Mouse (Mus musculus) right cerebral cortex, postnatal 4 days (tissue): Measurements from ENCODE around the gene Cnot11.

Experiments used
- DNase-seq: peaks from one replicate; pipeline ENCODE4 v3.0.0-alpha.2; 2022

The Cnot11 gene

DNA sequence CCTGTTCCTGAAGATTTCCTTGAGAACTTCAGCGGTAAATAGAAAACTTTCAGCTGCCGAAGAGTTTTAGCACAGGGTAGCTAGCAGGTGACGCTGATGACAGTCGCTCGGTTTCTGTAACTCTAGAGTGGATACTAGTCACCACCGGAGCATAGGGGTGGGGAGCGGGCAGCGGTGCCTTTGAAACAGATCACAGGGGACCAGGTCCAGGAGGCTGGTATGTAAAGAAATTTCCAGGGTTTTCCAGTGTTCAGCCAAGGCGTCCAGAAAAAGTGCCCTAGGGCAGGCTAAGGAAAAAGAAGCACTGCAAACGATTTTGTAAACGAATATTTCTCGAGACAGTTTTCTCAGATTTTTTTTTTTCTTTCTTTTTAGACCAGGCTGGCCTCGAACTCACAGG, at the start of gene Cnot11:
Cnot11 (plus strand) TSS at position 162 of the 400 bp plus-strand sequence.
- DNase-seq: no peak

DNA sequence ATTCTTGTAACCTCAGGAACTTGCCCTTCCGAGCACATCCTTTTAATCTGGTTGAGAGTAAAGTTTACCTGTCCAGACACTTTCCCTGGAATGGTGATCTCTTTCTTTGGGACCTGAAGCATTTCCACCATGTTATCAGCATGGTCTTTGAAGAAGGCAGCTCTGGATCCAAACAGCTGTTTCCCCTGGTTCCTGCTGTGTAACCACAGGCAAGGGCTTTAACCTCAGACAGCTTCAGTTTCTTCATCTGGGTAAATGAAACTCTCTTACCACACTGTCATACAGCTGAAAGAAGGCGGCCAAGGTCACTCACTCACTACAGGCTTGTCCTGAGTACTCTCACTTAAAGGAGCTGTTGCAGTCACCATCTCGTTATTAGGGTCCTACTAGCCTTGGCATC, 47.4 kb upstream of the Cnot11 start:
- DNase-seq: no peak

DNA sequence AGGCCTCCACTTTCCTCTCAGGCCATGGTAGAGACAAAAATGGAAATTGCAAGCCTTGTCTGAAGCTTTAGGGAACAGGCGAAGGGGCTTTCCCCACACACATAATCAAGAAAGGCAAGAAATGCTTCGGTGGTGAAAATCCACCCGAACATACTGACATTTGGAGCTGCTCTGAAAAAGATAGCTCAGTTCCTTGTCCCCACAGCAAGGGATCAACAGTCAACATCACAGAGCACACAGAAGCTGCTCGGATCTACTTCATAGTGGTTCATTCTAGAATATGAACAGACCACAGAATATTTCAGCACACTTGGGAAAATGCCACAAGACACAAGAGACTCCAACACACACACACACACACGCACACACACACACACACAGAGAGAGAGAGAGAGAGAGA, 41.6 kb upstream of the Cnot11 start:
- DNase-seq: no peak

DNA sequence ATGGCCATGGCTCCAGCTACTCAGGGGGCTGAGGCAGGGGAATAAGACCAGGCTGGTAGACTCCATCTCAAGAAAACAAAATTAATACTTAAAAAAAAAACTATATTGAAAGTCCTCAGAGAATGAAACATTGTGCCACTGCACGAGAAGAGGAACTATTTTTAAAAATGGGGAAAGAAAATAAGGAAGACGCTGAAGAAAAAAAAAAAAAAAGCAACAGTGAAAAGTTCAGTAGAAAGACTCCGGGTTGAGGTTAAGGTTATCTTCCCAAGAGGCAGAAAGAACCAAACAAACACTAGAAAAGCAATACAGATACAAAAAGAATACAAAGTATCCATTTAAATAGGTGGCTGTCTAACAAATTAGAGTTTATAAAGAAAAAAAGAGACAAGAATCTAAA, 41.1 kb upstream of the Cnot11 start:
- DNase-seq: no peak

DNA sequence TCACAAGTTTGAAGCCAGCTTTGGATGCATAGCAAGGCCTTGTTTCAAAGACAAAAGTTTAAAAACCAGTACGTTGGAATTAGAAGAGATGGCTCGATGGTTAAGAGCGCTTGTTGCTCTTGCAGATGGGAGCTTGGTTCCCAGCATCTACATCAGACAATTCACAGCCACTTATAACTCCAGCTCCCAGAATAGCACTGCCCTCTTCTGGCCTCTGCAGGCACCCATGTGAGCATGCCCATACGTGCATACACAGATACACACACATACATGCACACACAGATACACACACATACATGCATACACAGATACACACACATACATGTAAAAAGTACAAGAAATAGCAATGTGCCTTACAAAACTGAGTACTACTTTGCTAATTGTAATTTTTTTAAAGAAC, 37.8 kb upstream of the Cnot11 start:
- no peak for DNase-seq

DNA sequence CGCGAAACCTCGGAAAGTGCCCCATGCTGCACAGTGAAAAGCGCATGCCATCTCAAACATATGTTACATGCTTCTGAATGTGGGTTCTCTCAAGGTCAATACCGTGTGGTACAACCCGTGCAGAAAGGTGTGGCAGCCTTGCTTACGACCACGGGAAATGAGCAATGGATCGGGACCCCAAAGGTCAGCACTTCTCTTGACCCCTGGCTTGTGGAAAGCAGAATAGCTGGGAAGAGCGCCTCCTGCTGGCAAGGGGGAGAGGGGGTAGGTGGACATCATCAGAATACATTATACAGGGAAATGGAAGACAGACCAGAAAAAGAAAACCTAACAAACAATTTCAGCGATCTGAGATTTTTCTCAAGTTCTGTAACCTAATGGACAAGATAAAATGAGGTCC, 37.0 kb upstream of the Cnot11 start:
- DNase-seq: no peak

DNA sequence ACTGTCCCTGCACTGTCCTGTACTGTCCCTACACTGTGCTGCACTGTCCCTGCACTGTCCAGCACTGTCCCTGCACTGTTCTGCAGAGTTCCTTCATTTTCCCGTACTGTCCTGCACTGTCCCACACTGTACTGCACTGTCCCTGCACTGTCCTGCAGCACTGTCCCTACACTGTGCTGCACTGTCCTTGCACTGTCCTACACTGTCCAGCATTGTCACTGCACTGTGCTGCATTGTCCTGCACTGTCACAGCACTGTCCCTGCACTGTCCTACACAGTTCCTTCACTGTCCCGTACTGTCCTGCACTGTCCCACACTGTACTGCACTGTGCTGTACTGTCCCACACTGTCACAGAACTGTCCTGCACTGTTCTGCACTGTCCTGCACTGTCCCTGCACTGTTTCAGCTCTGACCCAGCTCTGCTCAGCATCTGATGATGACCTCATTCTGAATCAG, 35.3 kb upstream of the Cnot11 start:
- no peak for DNase-seq

DNA sequence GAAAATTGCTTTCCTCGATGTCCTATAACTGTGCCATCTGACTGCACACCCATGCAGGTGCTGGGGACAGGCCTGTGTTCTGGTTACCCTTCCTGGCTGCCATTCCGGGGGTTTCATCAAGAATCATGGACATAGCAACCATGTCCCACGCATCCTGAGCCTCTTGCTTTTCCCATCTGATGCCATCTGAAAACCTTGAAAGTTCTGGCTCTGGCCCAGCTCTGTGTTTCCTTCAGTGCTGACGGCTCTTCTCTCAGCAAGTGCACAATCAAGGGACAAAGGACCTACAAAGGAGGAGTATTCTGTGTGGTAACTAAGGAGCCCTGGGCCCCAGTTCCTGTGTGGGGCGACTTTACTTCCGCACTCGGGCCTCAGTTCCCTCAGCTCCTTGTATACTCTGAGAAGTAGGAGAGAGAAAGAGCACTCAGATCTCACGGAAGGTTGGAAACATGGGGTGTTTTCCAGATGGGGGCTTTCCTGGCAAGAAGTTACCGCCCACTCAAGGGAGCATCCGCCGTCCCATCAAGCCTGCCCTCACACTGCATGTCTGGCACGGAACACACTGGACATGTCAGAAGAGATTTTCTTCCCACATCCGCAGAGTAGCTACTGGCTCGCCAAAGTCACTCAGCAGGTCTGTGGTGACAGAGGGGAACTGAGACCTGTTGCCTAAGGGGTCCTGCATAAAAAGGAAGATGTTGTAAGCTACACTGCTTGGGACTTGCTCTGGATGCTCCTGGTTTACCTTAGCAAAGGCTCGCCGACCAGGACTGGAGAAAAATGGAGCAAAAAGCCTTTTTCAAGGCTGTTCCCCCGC, 31.8 kb upstream of the Cnot11 start:
- DNase-seq: no peak

DNA sequence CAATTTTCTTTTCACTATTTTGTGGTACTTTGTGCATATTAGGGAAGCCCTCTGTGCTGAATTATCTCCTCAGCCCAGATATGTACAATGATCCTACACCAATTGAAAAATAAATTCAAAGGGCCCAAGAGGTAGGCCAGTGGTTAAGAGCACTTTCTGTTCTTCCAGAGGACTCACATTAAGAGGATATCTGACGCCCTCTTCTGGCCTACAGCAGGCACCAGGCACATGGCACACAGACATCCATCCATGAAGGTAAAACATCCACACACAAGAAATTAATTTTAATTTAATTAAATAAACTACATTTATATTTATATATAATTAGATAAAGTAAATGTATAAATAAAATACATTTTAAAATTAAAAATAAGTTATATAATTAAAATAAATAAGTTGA, 30.5 kb upstream of the Cnot11 start:
- DNase-seq: no peak

DNA sequence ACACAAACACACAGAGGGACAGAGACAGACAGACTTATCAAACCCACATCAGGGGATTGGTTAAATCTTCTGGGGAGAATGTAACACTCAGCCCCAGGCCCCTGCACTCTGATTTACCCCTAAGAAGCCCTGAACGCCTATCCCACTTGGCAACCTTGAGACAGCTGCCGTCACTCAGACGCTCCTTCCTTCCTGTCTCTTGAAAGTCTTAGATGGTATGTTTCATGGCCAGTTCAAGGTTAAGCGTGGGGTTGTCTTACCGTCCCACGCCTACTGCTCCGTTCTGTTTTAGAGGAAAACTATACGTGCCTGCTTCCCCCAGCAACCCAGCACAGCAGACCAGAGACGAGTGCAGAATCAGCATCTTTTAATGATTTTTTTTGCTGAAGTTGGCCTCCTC, 29.2 kb upstream of the Cnot11 start:
- no peak for DNase-seq

DNA sequence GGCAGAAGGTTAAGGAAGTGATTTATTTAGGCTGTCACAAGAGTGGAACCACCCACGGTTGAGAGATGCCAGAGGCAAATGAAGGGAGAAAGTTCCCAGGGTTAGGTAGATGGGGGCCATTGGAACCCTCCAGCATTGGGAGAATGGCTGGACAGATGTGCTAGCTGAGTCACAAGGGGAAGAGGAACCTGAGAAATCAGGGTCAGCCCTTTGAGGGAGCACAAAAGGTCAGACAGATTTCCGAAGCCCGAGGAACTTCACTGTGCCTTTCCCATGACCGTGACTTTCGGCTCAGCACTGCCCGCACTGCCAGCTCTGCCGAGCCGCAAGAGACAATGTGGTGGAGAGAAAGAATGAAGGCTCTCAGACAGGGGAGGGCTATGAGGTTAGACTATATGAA, 23.0 kb upstream of the Cnot11 start:
- DNase-seq: no peak

DNA sequence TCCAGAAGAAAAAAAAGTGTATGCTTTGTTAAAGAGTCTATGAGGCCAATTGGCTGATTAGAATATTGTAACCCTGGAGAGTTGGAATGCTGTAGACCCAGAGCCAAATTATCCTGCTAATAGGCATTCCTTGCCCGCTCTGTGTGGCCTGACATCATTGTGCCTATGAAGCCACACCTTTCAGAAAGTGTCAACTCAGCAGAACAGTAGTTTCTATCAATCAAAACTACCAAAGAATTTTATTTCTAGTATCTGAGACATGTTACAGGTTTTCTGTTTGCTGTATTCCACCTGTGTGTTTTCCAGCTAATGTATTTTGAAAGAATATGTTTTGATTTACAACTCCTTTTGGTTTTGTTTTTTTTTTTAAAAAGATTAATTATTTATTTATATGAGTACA, 22.6 kb upstream of the Cnot11 start:
- DNase-seq: no peak

DNA sequence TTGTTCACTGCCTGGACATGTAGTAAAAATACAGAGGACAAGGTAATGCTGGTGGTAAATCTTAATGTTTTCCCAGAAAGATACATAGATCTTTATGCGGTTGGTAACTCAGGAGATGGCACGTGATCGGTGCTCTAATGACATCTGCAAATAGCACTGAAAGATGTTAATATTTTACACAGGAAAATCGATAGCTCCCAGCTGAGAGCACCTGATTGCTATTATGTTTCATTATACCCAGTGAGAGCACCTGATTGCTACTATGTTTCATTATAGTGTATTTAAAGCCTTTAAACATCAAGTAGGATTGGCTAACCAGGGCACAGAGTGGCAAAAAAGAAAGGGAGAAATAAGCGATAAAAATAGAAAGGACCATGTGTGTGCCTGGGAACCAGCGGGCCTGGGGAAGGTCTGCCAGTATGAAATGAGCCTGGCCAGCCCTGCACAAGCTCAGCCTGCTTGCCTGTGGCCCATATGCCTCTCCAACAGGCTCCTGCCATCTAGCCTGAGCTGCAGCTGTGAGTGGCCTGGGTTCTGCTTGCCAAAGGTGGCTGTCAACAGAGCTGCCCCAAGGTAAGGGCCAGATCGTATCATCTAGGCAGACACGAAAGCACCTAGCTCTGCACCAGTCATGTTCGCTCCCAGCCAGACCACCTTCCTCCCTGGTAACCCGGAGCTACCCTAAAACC, 19.3 kb upstream of the Cnot11 start:
- DNase-seq: no peak

DNA sequence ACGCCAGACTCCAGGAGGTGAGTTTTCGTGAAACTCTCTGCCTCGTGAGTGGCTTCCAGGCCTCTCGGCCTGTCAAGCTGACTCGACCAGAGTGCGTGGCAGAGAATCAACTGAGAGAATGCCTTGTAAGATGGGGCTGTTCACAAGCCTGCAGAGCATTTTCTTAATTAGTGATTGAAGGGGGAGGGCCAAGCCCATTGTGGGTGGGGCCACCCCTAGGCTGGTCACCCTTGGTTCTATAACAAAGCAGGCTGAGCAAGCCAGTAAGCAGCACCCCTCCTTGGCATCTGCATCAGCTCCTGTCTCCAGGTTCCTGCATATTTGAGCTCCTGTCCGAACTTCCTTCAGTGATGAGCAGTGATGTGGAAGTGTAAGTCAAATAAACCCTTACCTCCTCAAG, 13.5 kb upstream of the Cnot11 start:
- DNase-seq: no peak

DNA sequence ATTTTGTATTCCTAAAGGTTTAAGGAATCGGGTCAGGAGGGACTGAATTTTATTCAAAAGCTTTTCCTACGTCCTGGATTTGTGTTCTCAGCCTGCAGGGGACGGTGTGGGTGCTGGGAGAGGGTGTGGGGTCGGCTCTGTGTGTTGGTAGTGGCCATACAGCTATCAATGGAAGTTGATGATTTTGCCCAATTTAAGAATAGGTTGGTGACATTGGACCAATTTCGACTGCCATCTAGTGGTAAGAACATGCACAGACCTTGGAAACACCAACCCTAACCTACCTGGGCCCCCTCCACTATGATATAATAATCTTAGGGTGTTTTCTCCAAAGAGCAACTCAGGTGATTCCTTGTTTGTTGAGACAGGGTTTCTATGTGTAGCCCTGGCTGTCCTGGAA, 12.3 kb upstream of the Cnot11 start:
- DNase-seq: no peak

DNA sequence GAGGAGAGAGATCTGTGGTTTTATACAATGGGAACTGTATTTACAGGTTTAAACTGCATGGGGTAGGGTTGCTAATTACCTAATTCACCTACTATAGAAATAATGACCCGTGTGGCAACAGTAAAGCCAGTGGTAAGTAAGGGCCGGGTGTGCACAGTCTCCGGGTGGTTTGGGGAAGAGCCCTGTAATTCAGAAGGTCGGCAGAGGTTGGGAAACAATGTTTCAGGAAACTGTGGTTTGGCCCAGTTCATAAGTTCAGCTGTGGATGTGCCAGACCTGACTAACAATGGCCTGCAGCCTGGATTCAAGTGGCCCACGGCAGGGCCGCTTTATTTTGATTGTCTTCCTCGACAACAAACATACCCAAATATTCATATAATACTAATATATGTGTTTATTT, 9.0 kb upstream of the Cnot11 start:
- no peak for DNase-seq

DNA sequence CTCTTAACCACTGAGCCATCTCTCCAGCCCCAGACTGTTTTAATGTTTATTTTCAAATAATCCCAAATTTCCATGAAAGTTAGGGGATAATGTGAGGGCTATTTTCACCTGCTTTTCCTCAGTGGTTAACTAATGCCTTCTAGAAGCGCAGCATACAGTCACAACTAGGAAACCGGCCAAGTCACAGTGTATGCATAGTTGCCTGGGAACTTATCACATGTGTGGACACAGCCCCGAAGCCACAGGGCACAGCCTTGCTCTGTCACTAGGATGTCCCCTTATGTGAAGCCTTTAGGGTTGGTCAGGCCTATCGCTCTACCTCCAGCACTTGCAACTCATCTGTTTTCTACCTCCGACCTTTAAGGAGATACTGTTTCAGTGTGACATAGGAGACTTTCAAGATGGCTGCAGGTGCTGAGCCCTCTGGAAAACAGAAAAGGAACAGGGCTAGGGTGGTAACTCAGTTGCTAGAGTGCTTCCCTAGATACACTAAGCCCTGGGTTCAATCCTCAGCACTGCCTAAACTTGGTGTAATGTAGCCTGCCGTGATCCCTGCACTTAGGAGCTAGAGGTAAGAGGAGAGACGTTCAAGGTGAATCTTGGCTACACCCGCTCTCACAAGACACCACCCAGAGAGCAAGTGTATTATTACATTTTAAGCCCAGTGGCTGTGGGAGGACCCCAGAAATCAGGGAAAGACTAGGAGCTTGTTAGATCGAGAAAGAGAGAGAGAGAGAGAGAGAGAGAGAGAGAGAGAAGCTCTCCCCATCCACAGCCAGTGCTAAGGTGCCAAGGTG, 8.2 kb upstream of the Cnot11 start:
- DNase-seq: no peak

DNA sequence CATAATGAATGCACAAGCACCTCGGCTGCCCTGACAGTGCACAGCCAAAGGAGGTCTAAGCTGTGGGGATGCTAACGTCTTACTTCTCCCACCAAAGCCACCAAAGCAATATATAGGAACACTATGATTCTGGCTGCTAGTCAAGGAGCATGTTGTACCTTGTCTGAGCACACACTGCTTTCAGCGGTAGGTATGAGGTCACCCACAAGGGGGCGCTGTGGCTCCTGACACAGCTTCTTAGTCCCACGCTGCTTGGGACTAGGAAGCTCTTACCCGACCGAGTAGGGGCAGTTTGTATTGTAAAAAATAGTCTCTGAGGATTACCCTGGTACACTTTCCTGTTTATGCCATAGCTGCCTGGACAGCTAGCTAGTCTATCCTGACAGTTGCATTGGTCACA, 7.4 kb upstream of the Cnot11 start:
- DNase-seq: peak; percentile 79

DNA sequence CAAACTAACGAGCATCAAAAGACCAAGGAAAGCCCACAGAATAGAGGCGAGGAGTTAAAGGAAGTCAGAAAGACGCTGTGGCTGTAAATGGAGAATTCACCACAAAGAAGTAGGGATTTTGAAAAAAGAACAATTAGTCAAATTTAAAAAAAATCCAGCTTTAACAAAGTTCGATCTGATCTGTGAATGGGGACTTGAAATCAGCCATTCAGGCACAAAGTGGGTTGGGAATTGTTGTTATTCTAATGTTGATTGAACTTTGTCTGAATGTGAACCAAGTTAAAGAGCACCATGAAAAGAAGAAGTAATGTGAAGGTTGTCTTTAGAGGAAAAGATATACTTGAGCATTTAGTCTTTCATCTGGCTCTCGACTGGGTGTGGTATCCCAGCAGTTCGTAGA, 6.5 kb upstream of the Cnot11 start:
- no peak for DNase-seq

DNA sequence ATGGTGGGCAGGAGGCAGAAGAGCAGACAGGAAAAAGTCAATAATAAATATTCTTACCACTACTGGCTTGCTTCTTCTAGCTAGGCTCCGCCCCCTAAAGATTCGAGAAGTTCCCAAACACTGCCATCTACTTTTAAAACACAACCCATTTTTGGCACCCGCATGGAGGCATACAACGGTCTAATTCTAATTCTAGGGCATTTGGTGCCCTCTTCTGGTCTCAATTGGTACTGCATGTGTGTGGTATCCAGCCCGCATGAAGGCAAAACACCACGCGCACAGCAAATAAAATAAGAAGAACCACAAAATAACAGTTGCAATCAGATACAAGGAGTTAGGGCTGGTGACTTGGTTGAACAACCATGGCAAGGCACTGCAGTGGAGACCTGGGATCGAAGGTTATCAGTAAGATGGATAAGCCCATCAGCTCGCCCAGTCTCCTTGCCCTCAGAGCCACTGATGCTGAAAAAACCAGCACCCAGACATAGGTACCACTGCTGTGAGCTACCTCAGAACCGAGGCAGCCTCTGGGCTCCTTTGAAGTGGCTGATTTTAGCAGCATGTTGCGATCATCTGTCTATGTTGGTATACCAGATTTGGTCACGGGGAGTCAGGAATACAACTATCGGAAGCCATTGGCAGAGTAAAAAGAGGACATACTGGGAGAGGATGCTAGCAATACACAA, 4.4 kb upstream of the Cnot11 start:
- DNase-seq: peak; percentile 90

DNA sequence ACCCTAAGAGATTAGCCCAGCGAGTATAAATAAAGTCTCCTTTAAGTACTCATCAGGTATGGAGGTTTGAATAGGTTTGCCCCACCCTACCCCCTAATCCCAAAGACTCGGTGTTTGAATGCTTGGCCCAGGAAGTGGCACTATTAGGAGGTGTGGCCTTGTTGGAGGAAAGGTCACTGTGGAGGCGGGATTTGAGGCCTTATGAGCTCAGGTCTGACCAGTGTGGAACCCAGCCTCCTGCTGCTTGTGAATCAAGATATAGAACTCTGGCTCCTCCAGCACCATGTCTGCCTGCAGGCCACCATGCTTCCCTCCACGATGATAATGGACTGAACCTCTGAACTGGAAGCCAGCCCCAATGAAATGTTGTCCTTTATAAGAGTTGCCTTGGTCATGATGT, 3.8 kb upstream of the Cnot11 start:
- DNase-seq: no peak

DNA sequence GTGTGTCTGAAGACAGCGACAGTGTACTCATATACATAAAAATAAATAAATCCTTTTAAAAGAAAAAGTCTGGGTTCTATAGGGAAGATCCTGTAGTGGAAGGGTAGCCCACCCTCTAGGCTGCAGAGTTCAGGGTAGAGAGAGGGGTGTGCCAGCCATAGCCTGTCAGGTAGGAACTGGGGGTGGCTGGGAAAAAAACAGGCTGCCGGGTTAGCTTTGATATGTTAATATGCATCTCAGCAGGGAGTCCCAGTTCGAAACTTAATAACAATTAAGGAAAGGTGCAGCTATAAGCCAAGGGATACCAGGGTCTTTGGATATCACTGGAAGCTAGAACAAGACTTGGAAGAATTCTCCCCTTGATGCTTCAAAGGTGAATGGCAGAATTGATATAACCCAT, 875 bp upstream of the Cnot11 start:
- DNase-seq: no peak
